Mouse (Mus musculus) erythroblast, embryonic 14.5 days (primary cell): Measurements from ENCODE around the gene 1110032F04Rik.

Experiments used
- GATA1 ChIP-seq: IDR thresholded peaks from 2 replicates; pipeline ENCODE4 v1.6.1; 2012; ENCODE audit warnings: low read length, inconsistent platforms, mixed read lengths
- TAL1 ChIP-seq: IDR thresholded peaks from 3 replicates; pipeline ENCODE4 v1.6.1; 2012; ENCODE audit warnings: low read length, inconsistent platforms, mixed read lengths

DNA sequence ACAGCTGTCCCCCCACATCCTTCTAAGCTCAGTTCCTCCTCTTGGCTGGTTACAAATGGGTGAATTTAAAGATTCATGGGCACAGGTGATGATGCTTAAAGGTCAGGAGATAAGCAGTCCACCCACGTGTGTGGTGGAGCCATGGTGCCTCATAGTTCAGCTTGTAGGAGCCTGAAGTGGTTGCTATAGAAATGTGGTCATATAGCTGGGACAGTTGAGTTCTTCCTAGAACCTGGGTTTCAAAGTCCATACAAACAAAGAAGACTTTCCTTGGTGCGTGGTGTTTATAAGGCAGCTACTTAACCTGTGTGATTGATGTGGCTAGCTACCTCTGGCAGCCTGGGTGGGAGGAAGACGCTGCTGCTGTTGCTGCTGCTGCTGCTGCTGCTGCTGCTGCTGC is 39.4 kb upstream of the 1110032F04Rik start:
- TF ChIP-seq GATA1 (no peak), TAL1 (no peak)
